Mouse (Mus musculus) heart, postnatal 0 days (tissue): ENCODE results near the gene Large1.

Experiments
- CTCF ChIP-seq: IDR thresholded peaks from 2 replicates; pipeline ENCODE4 v1.5.1; 2016; ENCODE audit warnings: antibody characterized with exemption, control low read depth, low read depth
- EP300 ChIP-seq: IDR thresholded peaks from 2 replicates; pipeline ENCODE4 v1.6.1; 2016; ENCODE audit warnings: antibody characterized with exemption, low read depth

- TF ChIP-seq CTCF (no peak), EP300 (no peak)
Measured at GRCm38 (mm10) chr8:73201854-73202253, 151.5 kb downstream of the Large1 start.
